In genomic region chr1:152290768-152291167, GRCm38 (mm10) we compare ENCODE assay signal across 8 mouse cellular contexts.
DNase-seq lines count a peak whose midpoint lies in the region; ATAC-seq and TF ChIP-seq lines count a peak whose summit lies in the region.

No protein-coding gene starts in this region.

- peak; percentile 90 for TF ChIP-seq CTCF in Patski (IDR thresholded peaks at IDR 0.05)

- no peak overlapping the region for H3K9ac ChIP-seq in forebrain, embryonic 14.5 days (ENCODE audit: low read length)

- H3K27ac ChIP-seq in forebrain, embryonic 14.5 days (ENCODE audit: low read depth, low read length): no peak overlapping the region

- in situ Hi-C loops in Patski (cut with MboI; ENCODE audit: low pct_unique_long_range_greater_than_20kb): no loop called here

- 34% methylated on average over 7 of the region's 7 CpGs for WGBS in forebrain, embryonic 14.5 days

- H3K4me1 ChIP-seq in forebrain, embryonic 14.5 days (ENCODE audit: control insufficient read depth, insufficient read depth, low read length): 0 out of 2 replicates have a peak, but pooled peaks cover 5% of the 10 kb centered on the region

- no peak overlapping the region for H3K4me3 ChIP-seq in forebrain, embryonic 14.5 days (ENCODE audit: low read depth, low read length)

- H3K27me3 ChIP-seq in Patski: no peaks in the 10 kb centered on the region
- H3K27me3 ChIP-seq in forebrain, embryonic 14.5 days (replicated peaks; ENCODE audit: control insufficient read depth, insufficient read depth, low read length): no peaks in the 10 kb centered on the region

- H3K4me2 ChIP-seq in forebrain, embryonic 14.5 days (ENCODE audit: low read length): no peak overlapping the region

- POLR2A ChIA-PET in Patski (lab: Charles Lee): interaction anchor here (0.7 kb wide), 1 partner anchor 8 kb away, joined by 3 read pairs; no protein-coding TSS in a partner anchor

- CTCF ChIA-PET in Patski (lab: Charles Lee): interaction anchor here (0.9 to 2.2 kb wide), 9 partner anchors 11 to 475 kb away, joined by 3 to 5 read pairs (median 3); no protein-coding TSS in a partner anchor

- intact Hi-C loops in heart, postnatal 36 days (cut with DNase I): loop anchor here (1.0 to 2.0 kb wide), 2 partner anchors 78 to 470 kb away; no protein-coding TSS in a partner anchor

- no peaks in the 10 kb centered on the region for H3K9me3 ChIP-seq in forebrain, embryonic 14.5 days (replicated peaks; ENCODE audit: control insufficient read depth, low read length)

- no peaks in the 10 kb centered on the region for H3K36me3 ChIP-seq in forebrain, embryonic 14.5 days (ENCODE audit: control insufficient read depth, insufficient read depth, low read length)

- ATAC-seq in Patski: no peak
- ATAC-seq in forebrain, embryonic 14.5 days: peak; percentile 37; the same call in 1 of the 2 replicates

- peak; percentile 19 for DNase-seq in Patski (ENCODE audit: low read depth, low spot score)
- DNase-seq in c-Kit-negative CD71-positive TER-119-positive erythroid progenitor cells, embryonic 14.5 days (ENCODE audit: low read depth, low spot score): peak; percentile 3
- peak; percentile 50 for DNase-seq in forebrain, embryonic 14.5 days (ENCODE audit: low spot score)
- peak; percentile 78 to 83 for DNase-seq in heart, postnatal 36 days
- peak; percentile 80 to 84 for DNase-seq in layer of hippocampus, postnatal 10 days (ENCODE audit: low spot score in 2 of 2)
- peak; percentile 90 for DNase-seq in lung, postnatal 10 days
- peak; percentile 56 for DNase-seq in right cerebral cortex, postnatal 25 days
- DNase-seq in Muller cell, postnatal 12 days (ENCODE audit: inconsistent ontology term): no peak
